Mouse (Mus musculus) embryo, embryonic 9.5 days (tissue): ENCODE data around the gene Dlg3.
A peak's percentile ranks its signal among the peaks of the same experiment; 100 is the strongest.

Experiments
- DNase-seq: peaks from one replicate; pipeline ENCODE4 v3.0.0-alpha.2; 2017; ENCODE audit errors: extremely low spot score

Gene Dlg3

DNA sequence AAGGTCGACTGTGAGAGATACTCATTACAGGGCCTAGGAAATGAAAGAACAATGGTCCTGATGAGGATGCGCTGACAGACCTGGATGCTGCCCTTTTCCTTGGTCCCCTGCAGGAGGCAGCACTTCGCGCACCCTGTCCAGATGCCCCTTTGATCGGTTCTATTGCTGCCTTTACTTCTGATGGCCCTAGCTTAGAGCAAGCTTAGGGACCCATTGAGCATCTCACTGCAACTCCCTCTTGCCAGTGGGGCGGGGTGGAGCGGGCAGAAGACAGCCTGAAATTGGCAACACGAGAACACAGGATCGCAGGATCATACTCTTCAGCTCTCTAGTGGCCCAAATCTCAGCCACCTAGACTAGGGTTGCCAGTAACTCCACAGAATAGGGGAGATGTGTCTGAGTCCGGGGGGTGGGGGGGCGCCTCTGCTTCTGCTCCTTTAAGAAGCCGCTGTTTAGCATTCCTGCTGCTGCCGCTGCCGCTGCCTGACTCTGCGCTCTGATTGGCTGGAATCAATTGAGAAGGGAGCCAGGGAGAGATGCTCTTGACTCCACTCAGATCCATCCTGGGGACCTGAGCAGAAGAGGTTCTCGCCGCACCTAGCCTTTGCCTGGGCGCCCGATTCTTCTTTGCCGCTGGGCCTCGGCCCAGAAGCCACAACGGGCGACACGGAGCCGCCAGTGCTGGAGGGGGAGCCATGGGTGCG lies at the start of gene Dlg3:
Gene Dlg3 (plus strand): TSS at position 542 of the 704 bp plus-strand sequence.
- DNase-seq: peak; percentile 37

DNA sequence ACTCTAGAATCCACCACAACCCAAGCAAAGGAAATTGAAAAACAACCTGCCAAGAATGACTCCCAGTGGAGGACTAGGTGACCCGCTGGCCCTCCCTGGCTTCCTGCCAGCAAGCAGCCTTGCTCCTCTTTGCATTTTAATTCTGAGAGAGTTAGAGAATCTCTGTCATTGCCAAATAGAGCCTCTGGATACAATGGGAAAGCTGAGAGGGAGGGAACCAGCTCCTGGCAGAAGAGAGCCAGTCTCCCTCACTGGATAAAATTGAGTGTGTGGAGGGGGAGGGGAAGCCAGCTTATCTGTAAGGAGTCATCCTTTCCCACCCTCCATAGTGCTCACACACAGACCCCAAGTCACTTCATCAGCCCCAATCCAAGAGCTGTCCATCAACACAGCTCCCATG lies 38.6 kb upstream of the Dlg3 start:
- no peak for DNase-seq

DNA sequence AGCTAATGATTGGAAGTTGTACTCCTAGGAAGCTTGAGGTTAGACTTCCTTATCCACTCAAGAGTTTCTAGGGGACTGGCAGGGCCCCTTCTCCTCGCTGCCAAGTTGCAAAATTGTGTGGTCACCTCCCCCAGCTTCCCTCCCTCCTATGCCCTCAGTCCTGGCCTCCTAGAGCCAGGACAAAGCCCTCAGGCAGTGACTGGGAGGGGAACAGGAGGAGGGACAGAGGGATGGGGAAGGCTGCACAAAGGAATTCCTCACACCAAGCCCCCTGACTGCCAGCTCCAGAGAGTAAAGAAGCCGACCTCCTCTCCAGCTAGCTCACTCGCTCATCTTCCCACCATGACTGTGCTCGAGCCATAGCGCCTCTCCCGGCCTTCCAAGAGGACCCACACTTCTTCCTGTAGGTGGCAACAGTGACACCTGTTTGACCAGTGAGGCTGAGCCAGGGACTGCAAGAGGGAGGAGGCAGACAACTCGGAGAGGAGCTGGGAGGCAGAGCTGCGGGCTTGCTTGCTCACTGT lies 37.8 kb upstream of the Dlg3 start, which contains the start of gene Gdpd2:
Gene Gdpd2 (plus strand): TSS at position 209 of the 524 bp plus-strand sequence.
- peak; percentile 49 for DNase-seq

GRCm38 (mm10) chrX:100730266-100730665 lies 37.3 kb upstream of the Dlg3 start:
- DNase-seq: no peak

DNA sequence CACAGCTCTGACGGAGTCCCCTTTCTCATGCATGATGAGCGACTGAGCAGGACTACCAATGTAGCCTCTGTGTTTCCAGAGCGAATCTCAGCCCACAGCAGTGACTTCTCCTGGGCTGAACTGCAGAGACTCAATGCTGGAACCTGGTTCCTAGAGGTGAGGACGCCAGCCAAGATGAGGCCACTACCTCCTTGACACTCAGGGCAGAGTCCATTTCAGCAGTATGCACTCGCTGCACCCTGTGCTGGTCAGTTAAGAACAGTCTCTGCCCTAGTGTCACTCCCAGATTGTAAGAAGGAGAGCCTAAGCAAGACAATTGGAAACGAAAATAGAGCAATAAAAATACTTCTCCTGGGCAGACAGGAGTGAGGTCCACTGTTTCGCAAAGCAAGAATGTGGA lies 33.2 kb upstream of the Dlg3 start:
- DNase-seq: no peak

- DNase-seq: peak; percentile 45
Measured at GRCm38 (mm10) chrX:100738918-100739317, 28.6 kb upstream of the Dlg3 start.

GRCm38 (mm10) chrX:100739443-100739842 lies 28.1 kb upstream of the Dlg3 start:
- no peak for DNase-seq

GRCm38 (mm10) chrX:100740785-100741184 lies 26.7 kb upstream of the Dlg3 start:
- DNase-seq: no peak

DNA sequence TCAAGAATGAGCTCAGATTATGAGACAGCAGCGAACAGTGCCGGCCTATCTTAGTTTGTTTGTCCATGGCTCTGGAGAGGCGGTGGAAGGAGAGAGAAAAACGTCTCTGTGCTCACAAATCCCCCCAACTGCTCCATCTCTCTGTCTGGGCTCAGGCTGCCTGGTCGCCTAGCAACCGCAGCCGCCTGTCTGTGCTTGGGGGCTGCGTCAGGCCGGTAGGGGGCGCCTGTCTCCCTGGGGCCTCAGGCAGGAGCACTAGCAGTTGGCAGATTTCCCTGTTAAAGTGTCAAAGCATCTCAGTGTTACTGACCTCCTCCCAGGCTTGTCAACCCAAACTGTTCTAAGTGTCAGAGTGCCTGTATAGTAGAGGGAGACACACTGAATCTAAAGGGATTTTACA lies 25.6 kb upstream of the Dlg3 start:
- peak; percentile 48 for DNase-seq

DNA sequence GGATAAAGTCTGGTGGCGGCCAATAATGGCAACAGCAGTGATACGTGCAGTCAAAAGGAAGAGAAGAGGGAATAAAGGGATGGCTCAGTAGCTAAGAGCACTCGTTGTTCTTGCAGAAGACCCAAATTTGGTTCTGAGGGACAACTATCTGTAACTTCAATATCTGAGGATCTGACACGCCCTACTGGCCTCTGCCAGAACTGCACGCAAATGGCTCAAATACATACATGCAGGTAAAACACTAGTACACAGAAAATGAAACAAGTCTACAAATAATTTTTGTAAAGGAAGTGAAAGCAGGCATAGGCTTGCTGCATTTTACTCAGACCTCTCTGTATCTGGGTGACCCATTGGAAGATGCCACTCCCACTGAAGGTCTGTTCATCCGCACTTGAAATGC lies 1.7 kb upstream of the Dlg3 start:
- no peak for DNase-seq

- DNase-seq: no peak
Measured at GRCm38 (mm10) chrX:100767885-100768626, 534 bp downstream of the Dlg3 start.

DNA sequence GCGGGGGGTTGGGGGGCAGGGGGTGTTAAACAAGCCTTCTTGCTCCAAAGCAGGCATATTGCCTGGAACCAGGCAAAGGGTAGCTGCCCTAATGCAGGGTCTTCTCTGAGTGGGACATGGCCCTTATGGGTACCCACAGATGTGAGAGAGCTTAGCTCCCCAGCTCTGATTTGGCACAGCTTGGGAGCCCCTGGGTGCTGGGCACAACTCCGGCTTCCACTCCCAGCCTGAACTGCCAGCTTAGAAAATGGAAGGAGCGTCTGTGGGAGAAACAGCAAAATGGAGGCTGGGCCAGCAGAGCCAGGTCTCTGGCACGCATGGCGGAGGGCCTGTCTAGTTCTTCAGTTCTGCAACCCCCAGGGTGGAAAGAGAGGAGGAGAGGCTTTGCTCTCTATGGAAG lies 1.8 kb downstream of the Dlg3 start:
- no peak for DNase-seq

GRCm38 (mm10) chrX:100774341-100774811 lies 6.9 kb downstream of the Dlg3 start:
- peak; percentile 71 for DNase-seq

- DNase-seq: no peak
Measured at GRCm38 (mm10) chrX:100775405-100775804, 7.9 kb downstream of the Dlg3 start.

- DNase-seq: no peak
Measured at GRCm38 (mm10) chrX:100776494-100776893, 9.0 kb downstream of the Dlg3 start.

DNA sequence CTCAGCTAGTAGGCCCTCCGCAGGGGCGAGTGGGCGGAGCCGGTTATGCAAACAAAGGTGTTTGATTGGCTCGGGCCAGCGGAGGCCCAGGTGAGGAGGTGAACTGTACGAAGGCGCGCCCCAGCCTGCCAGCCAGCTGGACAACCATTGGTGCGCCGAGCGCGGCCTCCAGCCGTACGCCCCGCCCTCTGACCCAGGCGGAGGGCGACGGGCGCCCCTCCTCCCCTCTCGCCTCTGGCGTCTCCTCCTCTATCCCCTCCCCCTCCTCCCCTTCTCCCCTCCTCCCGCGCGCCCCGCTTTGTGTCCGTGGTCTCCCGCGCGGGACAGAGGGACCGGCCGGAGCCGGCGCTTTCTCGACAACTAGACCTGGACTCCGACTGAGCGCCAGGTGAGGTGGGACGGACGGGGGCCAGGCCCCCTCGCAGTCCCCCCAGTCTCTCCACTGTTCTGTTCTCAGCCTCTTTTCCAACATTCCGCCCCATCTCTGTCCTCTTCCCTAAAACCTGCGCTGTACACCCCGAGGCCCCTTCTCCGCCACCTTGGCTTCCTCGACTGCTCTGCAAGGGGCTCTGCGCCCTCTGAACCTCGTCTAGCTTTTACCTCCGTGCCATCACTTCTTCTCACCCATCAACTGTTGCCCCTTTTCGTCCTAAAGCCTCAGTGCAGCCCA lies 9.6 kb downstream of the Dlg3 start:
- DNase-seq: peak; percentile 79

DNA sequence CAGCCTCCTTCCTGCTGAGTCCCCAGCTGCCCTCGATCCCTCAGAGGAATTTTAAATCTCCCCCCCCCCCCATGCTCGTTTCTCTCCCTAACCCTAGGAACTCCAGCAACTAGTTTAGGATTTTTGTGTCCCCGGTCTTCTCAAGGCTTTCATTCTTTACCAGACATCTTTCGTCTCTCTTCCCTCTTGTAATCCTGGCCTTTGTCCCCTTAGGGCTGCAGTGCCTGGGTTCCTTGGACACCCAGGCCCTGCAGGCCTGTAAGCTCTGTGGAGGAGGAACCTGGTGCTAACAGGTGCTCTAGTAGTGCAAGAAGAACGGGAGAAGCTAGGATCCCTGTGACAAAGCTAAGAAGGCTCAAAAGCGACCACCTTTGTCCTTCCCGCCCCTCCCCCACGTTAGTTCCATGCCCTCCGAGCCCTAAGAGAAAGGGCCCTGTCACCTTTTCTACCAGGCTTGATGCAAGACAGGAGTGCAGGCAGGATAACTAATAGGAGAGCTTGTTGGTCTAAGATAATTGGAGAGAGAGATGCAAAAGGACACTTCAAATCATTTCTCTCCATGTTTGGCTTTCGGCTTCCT lies 10.2 kb downstream of the Dlg3 start:
- DNase-seq: peak; percentile 28

DNA sequence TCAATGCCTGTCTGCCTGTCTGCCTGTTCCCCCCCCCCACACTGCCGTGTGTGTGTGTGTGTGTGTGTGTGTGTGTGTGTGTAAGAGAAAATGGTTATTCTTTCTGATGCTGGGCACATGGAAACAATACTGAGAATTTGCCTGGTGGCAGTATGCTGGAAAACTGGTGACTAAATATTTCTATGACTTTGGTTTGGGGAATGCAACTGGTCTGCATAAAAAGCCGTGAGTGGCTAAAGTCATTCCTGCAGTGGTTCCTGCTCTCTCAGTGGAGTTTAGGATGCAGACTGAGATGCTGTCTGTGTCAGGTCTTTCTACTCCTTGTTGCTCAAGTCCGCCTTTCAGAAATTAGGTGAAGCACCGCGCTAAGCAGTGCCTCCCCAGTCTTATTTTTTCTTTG lies 10.9 kb downstream of the Dlg3 start:
- no peak for DNase-seq

- DNase-seq: no peak
Measured at GRCm38 (mm10) chrX:100789322-100789721, 21.8 kb downstream of the Dlg3 start.

DNA sequence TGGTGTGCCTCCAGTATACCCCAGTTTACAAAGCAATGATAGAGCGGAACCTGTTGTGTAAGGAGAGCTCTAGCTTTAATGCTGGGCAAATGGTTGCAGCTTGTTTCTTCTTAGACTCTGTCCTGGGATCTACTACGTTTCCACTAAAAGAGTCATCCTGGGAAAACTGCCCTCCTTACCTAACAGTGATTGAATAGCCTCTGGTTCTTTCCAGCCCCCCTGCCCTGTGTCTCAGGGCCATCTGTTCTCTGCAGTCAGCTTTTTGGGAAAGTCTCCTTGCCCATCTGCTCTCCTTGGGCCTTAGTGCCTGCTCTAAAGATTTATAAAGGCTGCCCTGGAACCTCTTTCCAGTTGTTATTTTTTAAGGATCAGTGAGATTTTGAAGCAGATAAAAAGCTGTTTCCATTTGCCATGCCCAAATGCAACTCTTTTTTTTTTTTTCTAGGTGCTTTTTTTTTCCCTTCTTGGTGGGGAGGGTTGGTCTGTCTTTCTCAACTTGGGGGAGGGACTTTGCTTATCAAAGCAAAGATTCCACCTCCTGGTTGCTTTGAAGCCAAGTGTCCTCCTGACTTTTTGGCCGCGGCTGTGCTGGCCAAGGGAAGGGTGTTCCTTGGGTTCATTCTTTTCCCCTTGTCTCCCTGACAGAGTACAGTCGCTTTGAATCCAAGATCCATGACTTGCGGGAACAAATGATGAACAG lies 28.7 kb downstream of the Dlg3 start:
- DNase-seq: no peak

GRCm38 (mm10) chrX:100796741-100797090 lies 29.2 kb downstream of the Dlg3 start:
- DNase-seq: no peak
